Mouse (Mus musculus) activated CD4-positive, CD25-positive, alpha-beta regulatory T cell, adult 4 months (primary cell): Measurements from ENCODE around the gene Actn1. TPM values are rescaled to one million over a fixed set of nuclear protein-coding genes. Genes with fewer than 3 reads are reported as not detected.

Source experiments
- ATAC-seq: one replicate; pipeline ENCODE4 v1.8.0; 2017
- polyA plus RNA-seq, 2 experiments: library from polyadenylated mRNA; unstranded; fragments of 100-300 nt; shearing (Covaris generic); gene quantifications; one replicate each; pipeline ENCODE4 v1.2.1; 2017

Gene Actn1
- polyA plus RNA-seq, 2 experiments from 2014 or later, result 31.8 to 34.3 TPM

DNA sequence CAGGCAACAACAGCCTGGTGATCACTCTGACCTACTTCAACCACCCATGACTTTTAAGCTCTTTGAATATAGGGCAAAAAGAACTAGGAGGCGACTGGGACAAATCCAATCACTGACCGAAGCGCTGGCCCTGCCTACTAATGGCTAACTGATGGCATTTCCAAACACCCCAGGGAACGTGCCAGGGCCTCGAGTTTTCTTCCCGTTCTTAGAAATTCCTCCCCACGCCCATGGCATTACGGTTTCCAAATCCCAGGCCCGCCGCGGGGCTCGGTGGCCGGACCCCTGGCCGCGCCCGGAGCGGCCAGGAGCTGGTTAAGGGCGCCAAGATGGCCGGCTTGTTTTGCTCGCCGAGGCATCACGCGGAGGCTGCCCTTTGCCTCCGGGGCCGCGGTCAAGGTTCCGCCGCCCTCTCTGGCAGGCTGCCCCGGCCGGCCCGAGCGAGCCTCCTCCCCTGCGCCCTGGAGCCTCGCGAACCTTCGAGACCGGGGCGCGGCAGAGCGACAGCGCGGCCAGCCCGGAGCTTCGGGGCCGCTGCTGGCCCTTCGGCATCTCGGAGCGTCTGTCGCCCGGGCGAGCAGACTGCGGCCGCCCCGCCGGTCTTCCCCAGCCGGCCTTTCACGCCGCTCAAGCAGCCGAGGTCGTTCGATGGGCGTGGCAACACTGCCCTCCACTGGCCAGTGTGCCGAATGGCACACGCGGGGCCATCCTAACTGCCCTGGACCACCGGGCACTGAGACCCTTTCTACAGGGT is 127.7 kb downstream of the Actn1 start:
- peak; percentile 28 for ATAC-seq

GRCm38 (mm10) chr12:80131359-80132249 is 128.6 kb downstream of the Actn1 start:
- peak; percentile 22 for ATAC-seq

- ATAC-seq, result peak; percentile 66
Measured at GRCm38 (mm10) chr12:80130558-80131358, 129.4 kb downstream of the Actn1 start.

DNA sequence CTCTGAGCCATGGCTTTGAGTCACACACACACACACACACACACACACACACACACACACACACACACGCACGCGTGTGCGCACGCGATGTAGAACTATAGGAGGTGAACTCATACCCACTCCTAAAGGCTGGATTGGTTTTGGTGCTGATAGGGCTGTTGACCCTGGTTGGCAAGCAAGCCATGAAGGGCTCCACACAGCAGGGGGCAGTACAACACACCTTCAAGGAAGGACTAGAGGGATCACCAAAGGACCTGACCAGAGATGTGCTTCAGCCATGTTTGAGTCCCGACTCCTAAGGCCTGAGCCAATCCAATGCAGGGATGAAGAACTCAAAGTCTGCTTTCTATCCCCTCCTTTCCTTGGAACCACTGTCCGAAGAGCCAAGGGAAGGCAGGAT is 130.6 kb downstream of the Actn1 start:
- no peak for ATAC-seq

DNA sequence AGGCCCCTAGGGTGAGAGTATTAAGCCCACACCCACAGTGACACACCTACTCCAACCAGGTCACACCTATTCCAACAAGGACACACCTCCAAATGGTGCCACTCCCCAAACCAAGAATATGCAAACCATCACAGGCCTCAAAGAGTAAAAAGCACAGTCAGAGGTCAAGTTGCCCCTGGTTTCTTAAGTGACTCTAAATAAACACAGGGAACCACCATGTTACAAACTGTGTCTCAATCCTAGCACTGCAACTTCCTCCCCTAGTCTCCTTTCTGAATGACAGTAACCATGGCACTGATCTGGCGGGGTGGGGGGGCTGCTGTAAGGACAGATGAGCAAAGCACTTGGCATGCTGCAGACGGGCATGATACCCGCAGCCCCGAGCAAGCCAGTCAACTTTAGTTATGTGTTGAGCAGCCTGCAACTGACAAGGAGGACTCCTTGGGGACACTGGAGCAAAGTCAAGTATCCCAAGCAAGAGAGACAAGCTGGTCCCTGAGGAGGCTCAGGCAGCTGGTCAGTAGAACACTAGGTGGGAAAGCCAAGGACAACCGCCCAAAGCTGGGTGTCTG is 132.9 kb downstream of the Actn1 start:
- ATAC-seq, result no peak

- no peak for ATAC-seq
Measured at GRCm38 (mm10) chr12:80125316-80125715, 134.9 kb downstream of the Actn1 start.

DNA sequence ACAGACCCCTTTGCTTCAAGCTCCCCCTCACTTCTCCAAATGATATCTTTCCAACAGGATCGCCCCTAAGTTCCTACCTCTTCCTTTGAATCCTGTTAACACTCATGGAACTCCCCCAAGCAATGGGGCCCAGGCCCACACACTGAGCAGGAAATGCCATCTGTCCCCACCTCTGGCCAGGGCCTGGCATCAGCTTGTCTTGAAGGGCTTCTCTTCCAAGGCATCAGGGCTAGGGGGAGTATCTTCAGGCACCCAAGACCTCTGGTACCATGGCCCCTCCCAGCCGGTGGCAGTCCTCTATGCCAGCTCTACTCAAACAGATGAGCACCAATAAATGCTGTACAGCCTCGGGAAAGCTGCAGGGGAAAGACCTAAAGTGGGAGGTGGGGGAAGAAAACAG is 135.4 kb downstream of the Actn1 start:
- no peak for ATAC-seq

DNA sequence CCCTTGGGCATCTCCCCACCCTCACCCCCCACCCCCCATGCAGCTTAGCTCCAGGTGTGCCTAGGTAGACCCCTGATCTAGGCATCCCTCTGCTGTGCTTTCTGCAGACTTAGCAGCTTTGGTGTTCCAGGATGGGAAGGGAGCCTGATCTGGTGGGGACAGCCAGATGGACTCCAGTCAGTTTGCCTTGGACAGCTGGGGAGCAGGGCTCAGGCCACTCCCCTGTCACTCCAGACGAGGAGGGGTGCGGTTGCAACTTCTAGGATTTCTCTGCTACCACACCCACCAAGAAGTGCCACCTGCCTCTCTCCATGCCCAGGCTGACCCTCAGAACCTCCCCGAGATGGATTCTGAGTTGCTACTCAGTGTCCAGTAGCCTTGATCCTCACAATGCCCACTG is 136.0 kb downstream of the Actn1 start:
- no peak for ATAC-seq

GRCm38 (mm10) chr12:80123227-80123803 is 136.9 kb downstream of the Actn1 start:
- no peak for ATAC-seq

DNA sequence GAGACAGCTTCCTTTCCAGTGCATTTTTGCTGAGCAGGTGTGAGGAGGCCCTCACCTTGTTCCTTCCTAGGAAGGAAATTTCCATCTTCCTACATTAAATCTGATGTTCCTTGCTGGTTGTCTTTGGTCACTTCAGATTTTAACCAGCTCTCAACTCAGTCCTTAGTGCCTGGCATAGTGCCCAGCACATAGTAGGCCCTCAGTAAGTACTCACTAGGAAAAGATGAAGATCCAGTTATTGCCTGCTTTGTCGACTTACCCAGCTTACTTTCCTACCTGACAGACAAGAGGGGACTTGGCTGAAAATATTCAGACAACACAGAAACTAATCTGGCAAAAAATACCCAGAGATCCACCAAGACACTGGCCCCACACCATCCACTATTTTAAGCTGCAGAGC is 138.7 kb downstream of the Actn1 start:
- no peak for ATAC-seq

DNA sequence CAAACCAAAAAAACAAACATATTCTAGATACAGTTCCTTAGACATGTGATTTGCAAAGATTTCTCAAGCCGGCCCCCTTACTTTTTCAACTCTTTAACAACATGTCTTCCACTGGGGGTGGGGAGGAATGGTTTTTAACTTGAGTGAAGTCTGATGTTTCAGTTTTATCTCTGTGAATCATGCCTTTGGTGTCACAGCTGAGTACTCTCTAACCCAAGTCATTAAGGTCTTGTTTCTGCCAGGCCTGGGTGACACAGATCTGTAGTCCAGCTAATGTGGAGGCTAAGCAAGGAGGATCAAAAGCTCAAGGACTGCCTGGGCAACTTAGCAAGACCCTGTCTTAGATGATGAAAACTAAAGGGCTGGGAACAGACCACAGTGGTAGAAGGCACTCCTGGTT is 141.6 kb downstream of the Actn1 start:
- ATAC-seq, result no peak

Other genes starting within 250 kb of the Actn1 start
- 100 to 1,000 TPM; 109 to 180 TPM for gene Zfp36l1, start 147.4 kb downstream of the Actn1 start, polyA plus RNA-seq
- 10 to 100 TPM; 14.9 to 19.0 TPM for gene Dcaf5, start 176.2 kb upstream of the Actn1 start, polyA plus RNA-seq
- 10 to 100 TPM; 17.3 to 20.2 TPM for gene Exd2, start 202.7 kb upstream of the Actn1 start, polyA plus RNA-seq